Mouse (Mus musculus) embryonic fibroblast, embryonic 13.5 days (primary cell): ENCODE measurements around the gene Tmod3.

Experiments
- CTCF ChIP-seq: IDR thresholded peaks from 2 replicates; pipeline ENCODE4 v1.5.1; 2011; ENCODE audit warnings: mild to moderate bottlenecking, control low read depth, low read length, moderate library complexity, borderline replicate concordance; ENCODE audit not compliant: insufficient read depth
- POLR2A ChIP-seq: IDR thresholded peaks from 2 replicates; pipeline ENCODE4 v1.6.1; 2011; ENCODE audit warnings: low read depth, mild to moderate bottlenecking, control low read depth, low read length, moderate library complexity

DNA sequence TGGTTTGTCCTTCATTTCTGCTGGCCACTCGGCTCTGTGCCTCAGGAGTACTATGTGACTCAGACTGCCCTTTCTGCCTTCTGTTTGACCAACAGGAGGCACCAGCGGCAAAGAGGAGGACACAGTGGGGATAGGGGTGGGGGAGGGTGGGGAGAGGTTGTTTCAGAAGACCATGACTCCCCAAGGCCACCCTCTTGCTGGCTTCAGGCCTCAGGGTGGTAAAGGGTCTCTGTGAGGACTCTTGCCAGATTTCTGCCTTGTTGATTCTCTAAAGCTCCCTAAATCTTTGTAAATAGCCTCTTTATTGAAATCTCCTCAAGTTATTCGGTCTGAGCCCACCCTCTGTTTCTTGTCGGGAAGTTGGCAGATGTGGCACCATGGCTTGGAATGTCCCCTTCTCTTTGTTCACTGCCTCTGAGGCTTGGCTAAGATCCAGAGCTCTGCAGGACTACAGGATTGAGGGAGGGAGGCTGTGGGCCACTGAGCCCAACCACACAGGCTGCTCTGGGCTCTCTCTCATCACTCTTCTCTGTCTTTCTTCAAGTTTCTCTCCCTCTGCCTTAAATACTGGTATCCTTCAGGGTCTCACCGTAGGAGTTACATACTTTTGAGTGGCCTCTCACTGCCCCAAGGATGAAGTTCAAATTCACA lies 39.9 kb upstream of the Tmod3 start:
- no peak for TF ChIP-seq CTCF
- TF ChIP-seq POLR2A: no peak
